In the genomic region with DNA sequence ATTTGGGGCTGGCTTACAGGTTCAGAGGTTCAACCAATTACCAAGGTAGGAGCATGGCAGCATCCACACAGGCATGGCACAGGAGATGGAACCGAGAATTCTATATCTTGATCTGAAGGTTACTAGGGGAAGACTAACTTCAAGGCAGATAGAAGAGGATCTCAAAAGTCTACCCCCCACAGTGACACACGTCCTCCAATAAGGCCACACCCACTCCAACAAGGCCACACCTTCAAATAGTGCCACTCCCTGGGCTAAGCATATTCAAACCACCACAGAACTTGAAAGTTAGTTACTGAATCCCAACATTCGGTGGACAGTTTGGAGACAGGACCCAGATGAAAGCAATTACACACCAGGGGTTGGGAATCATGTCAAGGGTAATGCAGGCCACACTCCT, we compare ENCODE assay signal across 22 mouse cellular contexts. TPM values are rescaled to one million over a fixed set of nuclear protein-coding genes. Genes with fewer than 3 reads are reported as not detected.
"Had no signal": no experiment of that assay in that cellular context is flagged by ENCODE, and none has a peak within 500 bp of the region (broad histone marks: within the 10 kb centered on the region; RNA-seq: fewer than 3 reads in every experiment).

No protein-coding gene starts in this region.

- H3K36me3 ChIP-seq: limb, embryonic 10.5 days; liver, embryonic 15.5 days; lung, embryonic 15.5 days; midbrain, embryonic 15.5 days; neural tube, embryonic 13.5 days had no signal

- H3K4me2 ChIP-seq: liver, embryonic 15.5 days; lung, embryonic 15.5 days; midbrain, embryonic 11.5 days; midbrain, embryonic 15.5 days; neural tube, embryonic 13.5 days had no signal

- H3K27ac ChIP-seq: kidney, postnatal 0 days; layer of hippocampus, adult 2 months; limb, embryonic 10.5 days; liver, embryonic 15.5 days; lung, embryonic 15.5 days; macrophage; midbrain, embryonic 15.5 days; neural tube, embryonic 13.5 days had no signal

- H3K9me3 ChIP-seq: limb, embryonic 10.5 days; liver, embryonic 15.5 days; lung, embryonic 15.5 days; megakaryocyte, embryonic 14.5 days; midbrain, embryonic 15.5 days; neural tube, embryonic 13.5 days had no signal

- ATAC-seq: midbrain, embryonic 15.5 days had no signal

- H3K9ac ChIP-seq: liver, embryonic 15.5 days; lung, embryonic 15.5 days; midbrain, embryonic 15.5 days; neural tube, embryonic 13.5 days had no signal

- H3K27me3 ChIP-seq: liver, embryonic 15.5 days; lung, embryonic 15.5 days; midbrain, embryonic 15.5 days; neural tube, embryonic 13.5 days had no signal

- H3K4me3 ChIP-seq: layer of hippocampus, adult 2 months; limb, embryonic 10.5 days; liver, embryonic 15.5 days; lung, embryonic 15.5 days; megakaryocyte, embryonic 14.5 days; midbrain, embryonic 15.5 days; neural tube, embryonic 13.5 days had no signal

- DNase-seq: kidney, adult 11 months; kidney, adult 9 months; kidney, postnatal 4 days; lung, postnatal 14 days; right cerebral cortex, postnatal 14 days; thymus, adult 18-20 months; thymus, postnatal 14 days had no signal

- H3K4me1 ChIP-seq: limb, embryonic 10.5 days; lung, embryonic 15.5 days; midbrain, embryonic 15.5 days; neural tube, embryonic 13.5 days had no signal

RNA-seq across cellular contexts. Expression of a gene that starts 14.0 kb away (rescaled TPM):
- total RNA-seq: layer of hippocampus, adult 2 months; layer of hippocampus, postnatal 10 days; left cerebral cortex, postnatal 14 days had no signal
- polyA plus RNA-seq: intestine, embryonic 14.5 days; kidney, postnatal 0 days; limb, embryonic 10.5 days; liver, embryonic 15.5 days; lung, embryonic 15.5 days; macrophage; midbrain, embryonic 11.5 days; midbrain, embryonic 15.5 days; neural tube, embryonic 13.5 days; small intestine, adult 2 months; stomach, embryonic 16.5 days had no signal
